Mouse (Mus musculus): ENCODE results near the gene Krtap19-3.

- TF ChIP-seq POLR2A (IDR thresholded peaks at IDR 0.05; ENCODE audit: control insufficient read depth, extremely low read depth, insufficient read depth, low read length, poor library complexity): no peak
- no peak for TF ChIP-seq CTCF (IDR thresholded peaks at IDR 0.05; ENCODE audit: borderline replicate concordance, control insufficient read depth, extremely low read depth, insufficient read depth, low read length, poor library complexity)
Observed at GRCm38 (mm10) chr16:88877938-88878337, at the start of gene Krtap19-3.

Data from thymus, adult 2 months (tissue).